Mouse (Mus musculus): ENCODE measurements at regions not wholly inside any gene's neighbourhood (a gene's known extent, or its start where the extent isn't known, plus 50 kb on each side); places are given as distances from the start of the nearest gene placed in this dataset.

GRCm38 (mm10) chrX:99216633-99217459, 80.9 kb downstream of the Efnb1 start:
- DNase-seq (ENCODE audit: low spot score in 2 of 2) = peak in 1 of 2 experiments; percentile 21

GRCm38 (mm10) chrX:99215931-99216330, 80.0 kb downstream of the Efnb1 start:
- DNase-seq (ENCODE audit: low spot score in 2 of 2) = no peak

- no peak for DNase-seq (ENCODE audit: low spot score in 2 of 2)
Observed at GRCm38 (mm10) chrX:99215111-99215510, 79.2 kb downstream of the Efnb1 start.

GRCm38 (mm10) chrX:99213565-99214153, 77.7 kb downstream of the Efnb1 start:
- DNase-seq (ENCODE audit: low spot score in 2 of 2) = no peak

- no peak for DNase-seq (ENCODE audit: low spot score in 2 of 2)
Observed at GRCm38 (mm10) chrX:99204077-99204476, 68.1 kb downstream of the Efnb1 start.

GRCm38 (mm10) chrX:99201081-99201480, 65.2 kb downstream of the Efnb1 start:
- DNase-seq (ENCODE audit: low spot score in 2 of 2) = no peak

- no peak for DNase-seq (ENCODE audit: low spot score in 2 of 2)
Observed at GRCm38 (mm10) chrX:99199669-99200068, 63.7 kb downstream of the Efnb1 start.

GRCm38 (mm10) chrX:99198961-99199631, 63.2 kb downstream of the Efnb1 start:
- DNase-seq (ENCODE audit: low spot score in 2 of 2) = peak in 1 of 2 experiments; percentile 24
